Mouse (Mus musculus) embryo, embryonic 11.5 days (tissue): ENCODE data around the gene Stk25.

Experiments
- DNase-seq: peaks from one replicate; pipeline ENCODE4 v3.0.0-alpha.2; 2012; ENCODE audit warnings: low read depth, low spot score

The Stk25 gene

GRCm38 (mm10) chr1:93669941-93670340 lies 11.5 kb upstream of the Stk25 start:
- DNase-seq: no peak

DNA sequence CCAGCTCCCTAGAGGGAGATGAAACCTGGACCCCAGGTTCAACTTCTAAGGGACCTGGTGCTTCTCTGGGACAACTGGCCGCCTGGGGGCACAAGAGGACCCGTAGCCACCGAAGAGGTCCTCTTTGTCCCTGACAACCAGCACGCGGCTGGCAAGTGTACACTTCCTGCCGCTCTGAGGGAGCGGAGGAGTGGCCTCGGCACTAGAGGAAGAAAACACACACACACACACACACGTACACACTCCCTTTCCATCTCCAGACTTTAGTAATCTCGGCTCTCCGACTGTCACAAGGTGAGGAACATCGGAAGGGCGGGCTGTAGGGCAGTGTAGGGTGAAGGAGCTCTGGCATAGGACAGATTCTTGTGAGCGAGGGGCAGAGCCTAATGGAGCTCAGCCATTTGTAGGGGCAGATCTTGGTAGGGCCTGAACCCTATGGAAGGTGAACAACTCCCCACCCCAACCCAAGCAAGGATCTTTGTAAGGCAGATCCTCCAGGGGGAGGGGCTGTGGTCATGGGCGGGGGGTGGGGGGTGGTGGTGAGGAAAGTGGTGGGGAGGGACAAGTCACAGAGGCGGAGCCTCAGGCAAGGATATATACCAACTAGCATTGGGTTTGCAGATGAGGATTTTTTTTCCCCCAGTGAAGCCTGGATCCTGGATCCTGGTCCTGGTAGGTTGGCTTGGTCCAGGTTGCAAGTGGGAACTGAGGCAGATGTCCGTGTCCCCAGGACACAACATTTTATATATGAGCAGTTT lies 10.5 kb upstream of the Stk25 start:
- peak; percentile 56 for DNase-seq

DNA sequence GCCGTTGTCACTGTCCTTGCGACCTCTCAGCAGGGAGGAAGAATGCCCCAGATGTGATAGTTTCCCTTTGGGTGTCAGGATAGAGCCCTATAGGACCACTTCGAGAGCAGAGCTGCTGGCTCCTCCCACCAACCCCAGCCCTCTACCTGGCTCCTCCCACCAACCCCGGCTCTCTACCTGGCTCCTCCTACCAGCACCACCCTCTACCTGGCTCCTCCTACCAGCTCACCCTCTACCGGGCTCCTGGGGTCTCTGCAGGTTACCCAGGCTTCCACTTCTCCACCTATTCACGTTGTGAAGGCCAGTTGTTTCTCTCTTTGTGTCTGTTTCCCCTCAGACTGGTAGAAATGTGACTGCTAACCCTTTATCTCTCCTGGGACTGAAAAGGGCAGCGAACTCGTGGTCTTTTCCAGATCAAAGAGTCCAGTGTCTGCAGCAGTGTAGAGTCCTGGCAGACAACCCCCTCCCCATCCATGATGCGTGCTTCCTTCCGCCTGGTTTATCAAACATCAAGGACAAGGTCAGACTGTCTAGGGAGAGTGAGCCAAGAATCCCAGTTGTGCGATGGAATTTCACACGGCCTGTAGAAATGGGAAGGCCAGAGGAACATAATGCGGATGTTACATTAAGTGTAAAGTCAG lies 9.4 kb upstream of the Stk25 start:
- no peak for DNase-seq

DNA sequence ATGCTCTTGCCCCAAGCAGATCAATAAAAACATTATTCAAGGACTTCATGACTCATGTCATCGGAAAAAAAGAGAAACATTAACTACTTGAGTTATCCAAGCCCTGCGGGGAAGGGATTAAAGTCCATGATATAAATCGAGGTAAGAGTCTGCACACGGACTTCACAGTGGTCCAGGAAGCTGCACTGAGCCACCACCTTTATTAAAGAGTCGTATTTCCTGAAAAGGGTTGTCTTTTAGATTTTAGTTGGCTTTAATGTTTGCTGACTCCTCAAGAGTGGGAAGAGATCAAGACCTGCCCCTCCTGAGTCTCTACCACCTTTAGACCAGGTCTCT lies 1.5 kb downstream of the Stk25 start:
- no peak for DNase-seq

DNA sequence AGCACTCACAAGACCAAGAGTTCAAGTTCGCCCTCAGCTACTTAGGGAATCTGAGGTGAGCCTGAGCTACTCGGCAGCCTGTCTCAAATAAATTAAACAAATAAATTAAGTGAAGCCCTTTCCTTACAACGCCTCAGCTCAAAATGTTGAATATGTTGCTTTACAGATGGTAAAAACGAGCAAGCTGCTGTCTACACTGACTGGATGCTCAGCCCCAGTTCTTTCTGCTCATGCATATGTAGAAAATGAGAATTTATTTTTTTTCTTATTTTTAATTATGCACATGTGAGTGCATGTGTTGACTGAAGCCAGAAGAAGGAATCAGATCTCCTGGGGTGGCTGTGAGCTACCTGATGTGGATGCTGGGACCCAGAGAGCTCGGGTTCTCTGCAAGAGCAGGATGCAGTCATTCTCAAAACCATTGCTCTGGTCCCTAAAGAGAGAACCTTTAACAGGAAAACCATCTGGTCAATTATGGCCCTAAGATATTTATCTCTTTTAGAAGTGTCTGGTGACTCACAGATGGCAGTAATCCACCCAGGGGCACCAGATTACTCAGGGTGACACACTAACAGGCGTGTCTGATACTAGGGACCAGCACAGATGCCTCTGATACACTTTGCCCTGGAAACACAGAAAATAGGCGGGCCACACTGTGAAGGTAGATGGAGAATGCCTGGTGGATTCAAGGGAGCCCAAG lies 2.0 kb downstream of the Stk25 start:
- DNase-seq: no peak

GRCm38 (mm10) chr1:93654798-93655197 lies 3.7 kb downstream of the Stk25 start:
- no peak for DNase-seq

- DNase-seq: no peak
Measured at GRCm38 (mm10) chr1:93654275-93654674, 4.2 kb downstream of the Stk25 start.

DNA sequence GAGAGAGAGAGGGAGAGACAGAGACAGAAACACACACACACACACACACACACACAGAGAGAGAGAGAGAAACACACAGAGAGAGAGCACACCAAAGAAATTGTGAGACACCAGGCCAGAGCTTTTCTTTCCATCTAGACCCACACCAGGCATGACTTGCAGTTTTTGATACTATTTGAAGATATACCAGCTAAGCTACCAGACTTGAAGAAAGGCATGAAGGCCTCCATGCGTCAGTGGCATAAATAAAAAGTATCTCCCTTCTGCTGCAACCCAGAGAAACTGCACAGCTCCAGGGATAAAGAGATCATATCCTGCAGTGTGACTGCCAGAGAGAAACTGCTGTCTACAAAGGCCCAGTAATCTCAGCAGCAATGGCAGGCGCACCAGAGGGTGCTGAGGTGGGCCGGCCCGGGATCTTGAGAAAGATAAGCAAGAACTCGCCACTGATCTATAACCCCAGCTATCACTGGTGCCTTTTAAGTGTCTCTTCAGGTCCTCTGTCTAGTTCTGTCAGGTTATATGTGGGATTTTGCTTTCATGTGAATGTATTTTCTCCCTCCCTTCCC lies 8.8 kb downstream of the Stk25 start:
- no peak for DNase-seq

GRCm38 (mm10) chr1:93642692-93643091 lies 15.8 kb downstream of the Stk25 start:
- no peak for DNase-seq

DNA sequence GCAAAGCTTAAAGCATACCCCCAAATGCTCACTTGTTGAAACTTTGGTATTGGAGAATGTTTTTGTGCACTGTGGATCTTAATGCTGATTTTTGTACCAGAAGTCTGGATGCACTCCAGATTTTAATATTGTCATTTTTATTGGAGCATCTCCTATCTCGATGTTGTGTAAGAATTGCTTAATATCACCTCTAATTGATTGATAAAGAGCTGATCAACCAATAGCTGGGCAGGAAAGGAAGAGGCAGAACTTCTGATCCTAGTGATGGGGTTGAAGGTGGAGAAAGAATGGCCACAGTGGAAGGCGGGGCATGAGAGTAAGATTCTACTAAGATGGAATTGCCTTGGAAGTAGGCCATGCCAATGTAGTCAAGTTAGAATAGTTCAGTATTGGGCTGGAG lies 16.5 kb downstream of the Stk25 start:
- no peak for DNase-seq

- DNase-seq: no peak
Measured at GRCm38 (mm10) chr1:93636211-93636897, 22.1 kb downstream of the Stk25 start.

DNA sequence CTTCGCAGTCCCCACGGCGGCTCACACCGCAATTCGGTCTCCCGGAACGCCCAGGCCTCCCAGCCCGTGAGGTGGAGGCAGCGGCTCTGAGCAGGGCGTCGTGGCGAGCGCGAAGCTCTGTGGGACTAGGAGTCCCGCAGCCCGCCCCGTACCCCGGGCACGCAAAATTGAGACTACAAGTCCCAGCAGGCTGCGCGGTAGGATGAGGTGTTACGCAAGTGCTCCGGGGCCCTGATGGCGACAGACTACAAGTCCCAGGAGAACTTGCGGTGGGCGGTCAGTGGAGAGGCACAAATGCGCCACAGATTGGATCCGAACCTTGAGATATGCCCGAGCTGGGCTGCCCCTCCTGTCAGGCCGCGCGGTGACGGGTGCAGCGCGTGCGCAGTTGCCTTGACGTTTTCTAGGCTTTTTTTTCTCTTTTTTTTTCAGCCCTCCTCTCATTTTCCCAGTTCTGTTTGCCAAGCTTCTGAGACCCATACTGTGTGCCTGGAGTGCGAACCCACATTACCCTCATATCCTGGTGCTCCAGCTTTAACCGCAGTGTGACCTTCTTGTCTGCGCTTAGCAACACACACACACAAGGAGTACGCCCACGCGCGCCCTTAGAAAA lies 22.8 kb downstream of the Stk25 start:
- peak; percentile 97 for DNase-seq

DNA sequence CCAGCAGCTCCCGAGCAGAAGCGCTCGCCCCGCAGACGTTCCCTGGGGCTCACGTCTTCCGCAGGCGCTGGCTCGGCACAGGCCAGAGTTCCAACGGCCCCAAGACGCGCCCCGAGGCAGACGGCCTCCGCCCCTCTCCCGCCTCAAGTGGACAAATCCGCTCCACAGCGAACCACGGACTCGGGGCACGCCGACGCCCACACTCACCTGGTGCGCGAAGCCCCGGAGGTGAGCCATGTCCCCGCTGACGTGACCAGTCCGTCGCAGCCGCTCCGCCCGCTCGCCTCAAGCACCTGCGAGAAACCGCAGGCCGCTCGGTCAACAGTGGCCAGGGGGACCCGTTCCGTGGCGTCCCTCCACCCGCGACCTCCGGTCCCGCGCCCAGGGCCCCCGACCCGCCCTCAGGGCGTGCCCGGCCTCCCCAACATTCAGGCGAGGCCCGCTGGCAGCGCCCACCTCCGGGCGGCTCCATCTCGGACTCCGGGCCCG lies 23.3 kb downstream of the Stk25 start:
- DNase-seq: peak; percentile 8

GRCm38 (mm10) chr1:93634481-93634891 lies 24.0 kb downstream of the Stk25 start:
- peak; percentile 13 for DNase-seq

GRCm38 (mm10) chr1:93632723-93633122 lies 25.7 kb downstream of the Stk25 start:
- DNase-seq: no peak

DNA sequence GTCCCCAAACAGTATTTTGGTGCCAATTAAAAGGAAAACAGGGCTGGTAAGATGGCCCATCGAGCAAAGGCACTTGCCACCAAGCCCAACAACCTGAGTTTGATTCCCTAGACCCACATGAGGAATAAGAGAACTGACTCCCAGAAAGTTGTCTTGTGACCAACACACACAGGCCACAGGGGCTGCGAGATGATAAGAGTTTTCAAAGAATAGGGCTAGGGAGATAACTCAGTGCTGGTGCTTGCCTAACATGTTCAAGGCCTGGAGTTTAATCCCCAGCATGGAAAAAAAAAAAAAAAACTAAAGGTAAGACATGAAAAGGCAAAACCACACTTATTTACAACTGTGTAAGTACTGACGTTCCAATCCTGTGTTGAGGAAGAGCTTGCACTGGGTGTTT lies 27.7 kb downstream of the Stk25 start:
- no peak for DNase-seq

- no peak for DNase-seq
Measured at GRCm38 (mm10) chr1:93624502-93624901, 34.0 kb downstream of the Stk25 start.

- DNase-seq: no peak
Measured at GRCm38 (mm10) chr1:93618948-93619347, 39.5 kb downstream of the Stk25 start.

GRCm38 (mm10) chr1:93618059-93618748 lies 40.3 kb downstream of the Stk25 start:
- DNase-seq: peak; percentile 9

- DNase-seq: no peak
Measured at GRCm38 (mm10) chr1:93609762-93610161, 48.7 kb downstream of the Stk25 start.
